Mouse (Mus musculus): ENCODE measurements around the gene Abi3.

DNA sequence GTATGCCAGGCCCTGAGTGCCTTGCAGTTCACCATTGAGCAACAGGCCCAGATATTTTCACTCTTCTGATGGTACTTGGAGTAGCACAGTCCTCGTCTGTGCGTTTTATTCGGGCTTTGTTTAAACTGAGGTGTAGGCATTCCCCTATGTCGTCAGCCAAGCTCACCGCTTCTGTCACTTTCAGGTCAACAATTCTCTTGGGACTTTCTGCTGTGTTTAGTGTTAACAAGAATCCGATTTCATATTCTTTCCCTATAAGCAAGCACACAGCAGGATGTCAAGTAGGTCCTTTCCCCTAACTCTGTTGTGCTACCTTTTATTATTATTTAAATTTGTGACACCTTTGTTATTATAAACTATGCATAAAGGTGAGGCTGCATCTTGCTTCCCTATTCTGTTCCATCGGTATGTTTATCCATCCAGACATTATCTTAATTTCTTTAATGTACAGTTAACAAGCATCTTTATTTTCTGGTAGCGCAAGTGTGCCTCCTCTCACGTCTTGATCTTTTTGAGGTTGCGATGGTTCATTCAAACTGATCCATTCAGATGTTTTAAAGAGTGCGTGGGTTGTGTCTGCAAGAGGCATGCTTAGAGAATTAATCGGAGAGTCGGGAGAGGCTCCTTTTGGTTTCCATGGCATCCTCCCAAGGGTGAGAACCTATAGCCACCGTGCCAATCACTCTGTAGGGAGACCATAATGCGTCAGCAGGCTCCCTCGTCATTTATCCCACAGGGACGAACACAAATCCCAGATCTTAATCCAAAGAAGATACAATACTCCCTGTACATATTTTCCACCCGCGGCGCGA is 15.6 kb upstream of the Abi3 start:
- TF ChIP-seq CTCF (conservative IDR thresholded peaks at IDR 0.05; ENCODE audit: insufficient read depth, insufficient read length, low read depth, low read length), result no peak
- TF ChIP-seq POLR2A (IDR thresholded peaks at IDR 0.05; ENCODE audit: low read depth, low read length), result no peak
